ENCODE assay signal across 8 mouse cellular contexts in genomic region chr17:5007156-5007658, GRCm38 (mm10). TPM values are rescaled to one million over a fixed set of nuclear protein-coding genes. Genes with fewer than 3 reads are reported as not detected.
DNase-seq lines count a peak whose midpoint lies in the region; ATAC-seq and TF ChIP-seq lines count a peak whose summit lies in the region.

No protein-coding gene starts in this region.

- H3K36me3 ChIP-seq in forebrain, embryonic 11.5 days (ENCODE audit: control insufficient read depth, insufficient read depth, low read length) = no peaks in the 10 kb centered on the region
- no peaks in the 10 kb centered on the region for H3K36me3 ChIP-seq in lung, embryonic 16.5 days (ENCODE audit: control insufficient read depth, insufficient read depth, low read length)
- no peaks in the 10 kb centered on the region for H3K36me3 ChIP-seq in small intestine, adult 2 months (ENCODE audit: control insufficient read depth, insufficient read depth, low read length)

- ATAC-seq in forebrain, embryonic 11.5 days (replicated peaks; ENCODE audit: low FRiP score) = peak; percentile 87
- ATAC-seq in lung, embryonic 16.5 days (ENCODE audit: low read depth) = peak; percentile 48

- no peak for TF ChIP-seq POLR2A in small intestine, adult 2 months (IDR thresholded peaks at IDR 0.05; ENCODE audit: low read depth, low read length)

- peaks cover 25% of the 10 kb centered on the region for H3K4me1 ChIP-seq in forebrain, embryonic 11.5 days (replicated peaks; ENCODE audit: control insufficient read depth, insufficient read depth, low read length)
- H3K4me1 ChIP-seq in lung, embryonic 16.5 days (replicated peaks; ENCODE audit: control insufficient read depth, insufficient read depth, low read length) = peaks cover 68% of the 10 kb centered on the region
- peaks cover 43% of the 10 kb centered on the region for H3K4me1 ChIP-seq in small intestine, adult 2 months (ENCODE audit: control insufficient read depth, insufficient read depth, insufficient read length, low read length)

- no peak overlapping the region for H3K9ac ChIP-seq in forebrain, embryonic 11.5 days (ENCODE audit: low read length)
- peak overlapping the region; percentile 22; the same call in 1 of the 2 replicates for H3K9ac ChIP-seq in lung, embryonic 16.5 days (ENCODE audit: low read length)

- H3K4me3 ChIP-seq in forebrain, embryonic 11.5 days (ENCODE audit: low read depth, low read length) = no peak overlapping the region
- H3K4me3 ChIP-seq in lung, embryonic 16.5 days (ENCODE audit: low read length) = peak overlapping the region; percentile 12
- peak overlapping the region; percentile 13 for H3K4me3 ChIP-seq in small intestine, adult 2 months (ENCODE audit: low read depth, low read length)

- no peak for TF ChIP-seq CTCF in small intestine, adult 2 months (IDR thresholded peaks at IDR 0.05; ENCODE audit: extremely low read depth, insufficient read length, insufficient replicate concordance, low read depth, low read length)

- 12% methylated on average over 15 of the region's 15 CpGs for WGBS in forebrain, embryonic 11.5 days
- WGBS in lung, embryonic 16.5 days = 14% methylated on average over 15 of the region's 15 CpGs
- 14% methylated on average over 15 of the region's 15 CpGs for WGBS in small intestine, adult 2 months

- H3K27ac ChIP-seq in forebrain, embryonic 11.5 days (ENCODE audit: low read depth, low read length) = no peak overlapping the region
- H3K27ac ChIP-seq in lung, embryonic 16.5 days (ENCODE audit: low read length) = no peak overlapping the region
- no peak overlapping the region for H3K27ac ChIP-seq in small intestine, adult 2 months (ENCODE audit: insufficient read depth, low read depth, low read length)

- peak overlapping the region; percentile 29; the same call in 1 of the 2 replicates for H3K4me2 ChIP-seq in forebrain, embryonic 11.5 days (ENCODE audit: low read depth, low read length, severe bottlenecking)
- peak overlapping the region; percentile 56 for H3K4me2 ChIP-seq in lung, embryonic 16.5 days (ENCODE audit: low read depth, low read length)

- no peaks in the 10 kb centered on the region for H3K27me3 ChIP-seq in forebrain, embryonic 11.5 days (ENCODE audit: control insufficient read depth, insufficient read depth, low read length)
- H3K27me3 ChIP-seq in lung, embryonic 16.5 days (ENCODE audit: control insufficient read depth, insufficient read depth, low read depth, low read length) = no peaks in the 10 kb centered on the region
- H3K27me3 ChIP-seq in small intestine, adult 2 months (ENCODE audit: control insufficient read depth, insufficient read depth, low read length) = no peaks in the 10 kb centered on the region

- H3K9me3 ChIP-seq in forebrain, embryonic 11.5 days (ENCODE audit: control insufficient read depth, low read length) = no peaks in the 10 kb centered on the region
- no peaks in the 10 kb centered on the region for H3K9me3 ChIP-seq in lung, embryonic 16.5 days (ENCODE audit: control insufficient read depth, low read length)

- peak; percentile 42 to 56 for DNase-seq in cerebellum, postnatal 10 days
- DNase-seq in cerebellum, adult 11-12 months = no peak
- DNase-seq in forebrain, embryonic 11.5 days (ENCODE audit: low spot score) = peak; percentile 59
- peak; percentile 93 for DNase-seq in induced T-regulatory cell, adult 2 months (ENCODE audit: low read depth)
- DNase-seq in frontal cortex, postnatal 14 days (ENCODE audit: low spot score in 2 of 2) = no peak
- DNase-seq in right cerebral cortex, postnatal 14 days = no peak

RNA-seq across cellular contexts. Expression of gene Arid1b, which starts 13.1 kb away (rescaled TPM):
- 15.5 and 16.3 TPM in 2 replicates for polyA plus RNA-seq in forebrain, embryonic 11.5 days (2014; fragmentation: Nextera tagmentation; extraction: Ambion mirVana)
- polyA plus RNA-seq in lung, embryonic 16.5 days (2015; fragmentation: Nextera tagmentation; extraction: Ambion mirVana) = 10.2 and 10.6 TPM in 2 replicates
- polyA plus RNA-seq in small intestine, adult 2 months (2012; rRNA removed) = 37.7 and 59.4 TPM in 2 replicates

Comparison
In these comparisons a context has a peak if more than half of its experiments do, and no peak if none do; other contexts are left out.
1. DNase-seq: peak in cerebellum, postnatal 10 days (2 of 2), forebrain, embryonic 11.5 days (single experiment) and induced T-regulatory cell, adult 2 months (single experiment); none in cerebellum, adult 11-12 months (single experiment), frontal cortex, postnatal 14 days (0 of 2) and right cerebral cortex, postnatal 14 days (single experiment).